Mouse (Mus musculus): Measurements from ENCODE around the gene En2.

- TF ChIP-seq POLR2A (IDR thresholded peaks at IDR 0.05; ENCODE audit: control insufficient read depth, extremely low read depth, insufficient read depth, low read length, poor library complexity) (no peak), CTCF (IDR thresholded peaks at IDR 0.05; ENCODE audit: borderline replicate concordance, control insufficient read depth, extremely low read depth, insufficient read depth, low read length, poor library complexity) (no peak)
These were observed 4.0 kb upstream of the En2 start for GRCm38 (mm10) chr5:28161383-28161937.
